Mouse (Mus musculus) C2C12 (cell line): ENCODE data around the gene Wdr63.

Experiments used
- CTCF ChIP-seq: IDR thresholded peaks from one replicate; pipeline ENCODE4 v1.5.1; 2011; ENCODE audit not compliant: control insufficient read depth, insufficient read depth, insufficient read length
- MAX ChIP-seq: IDR thresholded peaks from one replicate; pipeline ENCODE4 v1.6.1; 2011; ENCODE audit warnings: mild to moderate bottlenecking, control low read depth
- USF1 ChIP-seq: IDR thresholded peaks from one replicate; pipeline ENCODE4 v1.6.1; 2011; ENCODE audit warnings: low read depth, mild to moderate bottlenecking, control low read depth, moderate library complexity

DNA sequence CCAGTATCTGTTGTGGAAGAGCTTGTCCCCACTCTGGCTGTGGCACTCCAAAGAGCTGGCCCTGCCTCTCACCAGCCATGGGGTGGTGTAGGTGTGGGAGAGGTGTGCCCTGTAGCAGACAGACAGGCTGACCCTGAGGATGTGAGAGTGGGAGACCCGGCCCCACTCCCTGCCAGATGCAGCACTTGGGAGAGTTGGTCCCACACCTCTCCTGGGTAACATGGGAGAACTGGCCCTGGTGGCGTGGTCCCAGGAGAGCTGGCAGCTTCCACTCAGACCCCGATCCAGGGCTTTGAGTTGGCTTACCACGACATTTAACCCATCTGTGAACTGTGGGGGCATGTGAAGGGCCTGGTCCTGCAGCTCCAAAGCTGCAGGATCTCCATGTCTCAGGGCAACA lies 10.1 kb downstream of the Wdr63 start:
- TF ChIP-seq CTCF, result no peak
- no peak for TF ChIP-seq MAX
- no peak for TF ChIP-seq USF1
